Mouse (Mus musculus) ES-E14 (cell line): ENCODE measurements at regions not wholly inside any gene's neighbourhood (a gene's known extent, or its start where the extent isn't known, plus 50 kb on each side); places are given as distances from the start of the nearest gene placed in this dataset.

ENCODE experiments used
- CHD2 ChIP-seq: IDR thresholded peaks from 2 replicates; pipeline ENCODE4 v1.6.1; 2014; ENCODE audit warnings: mild to moderate bottlenecking, low read depth, low read length, inconsistent platforms
- HCFC1 ChIP-seq: IDR thresholded peaks from 2 replicates; pipeline ENCODE4 v1.6.1; 2012; ENCODE audit warnings: low read length, inconsistent platforms, borderline replicate concordance; ENCODE audit not compliant: insufficient read depth
- MAFK ChIP-seq: IDR thresholded peaks from 2 replicates; pipeline ENCODE4 v1.6.1; 2014; ENCODE audit warnings: mild to moderate bottlenecking, low read depth, low read length, inconsistent platforms; ENCODE audit not compliant: insufficient read depth
- ZC3H11A ChIP-seq: IDR thresholded peaks from 2 replicates; pipeline ENCODE4 v1.6.1; 2012; ENCODE audit warnings: low read depth, mild to moderate bottlenecking, inconsistent platforms, low read length, borderline replicate concordance
- ZNF384 ChIP-seq: IDR thresholded peaks from 2 replicates; pipeline ENCODE4 v1.6.1; 2012; ENCODE audit warnings: low read depth, low read length, inconsistent platforms

DNA sequence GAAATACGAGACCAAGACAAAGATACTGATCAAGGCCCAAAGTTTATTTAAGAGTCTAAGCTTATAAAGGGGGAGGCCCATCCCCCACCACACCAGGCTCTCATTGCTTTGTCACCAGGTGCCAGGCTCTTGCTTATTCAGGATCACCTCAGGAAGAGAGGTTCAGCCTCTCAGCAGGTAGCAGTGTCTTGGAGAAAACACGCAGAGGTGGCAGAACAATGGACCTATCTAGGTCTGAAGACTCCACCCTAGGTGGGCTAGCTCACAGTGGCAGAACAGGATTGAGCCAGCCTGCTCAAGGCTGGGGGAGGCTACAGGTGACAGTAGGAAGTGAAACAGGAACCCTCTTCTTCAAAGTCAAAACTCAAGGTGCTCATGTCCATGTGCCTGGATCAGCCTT lies 174.9 kb downstream of the Rps24 start:
- TF ChIP-seq HCFC1: no peak
- TF ChIP-seq CHD2: no peak
- TF ChIP-seq ZNF384: no peak
- TF ChIP-seq MAFK: no peak
- no peak for TF ChIP-seq ZC3H11A
